Mouse (Mus musculus) thymus, adult 2 months (tissue): ENCODE data around the gene Vps36.

Experiments
- CTCF ChIP-seq: fragments of 200-500 bp; IDR thresholded peaks from 2 replicates; pipeline ENCODE4 v1.5.1; 2012; ENCODE audit warnings: mild to moderate bottlenecking, control low read depth, low read length, moderate library complexity, borderline replicate concordance; ENCODE audit not compliant: control insufficient read depth, poor library complexity, insufficient read depth; ENCODE audit errors: extremely low read depth
- POLR2A ChIP-seq: fragments of 200-500 bp; IDR thresholded peaks from 2 replicates; pipeline ENCODE4 v1.6.1; 2012; ENCODE audit warnings: mild to moderate bottlenecking, low read length, control low read depth, moderate library complexity; ENCODE audit not compliant: control insufficient read depth, poor library complexity, insufficient read depth; ENCODE audit errors: extremely low read depth

DNA sequence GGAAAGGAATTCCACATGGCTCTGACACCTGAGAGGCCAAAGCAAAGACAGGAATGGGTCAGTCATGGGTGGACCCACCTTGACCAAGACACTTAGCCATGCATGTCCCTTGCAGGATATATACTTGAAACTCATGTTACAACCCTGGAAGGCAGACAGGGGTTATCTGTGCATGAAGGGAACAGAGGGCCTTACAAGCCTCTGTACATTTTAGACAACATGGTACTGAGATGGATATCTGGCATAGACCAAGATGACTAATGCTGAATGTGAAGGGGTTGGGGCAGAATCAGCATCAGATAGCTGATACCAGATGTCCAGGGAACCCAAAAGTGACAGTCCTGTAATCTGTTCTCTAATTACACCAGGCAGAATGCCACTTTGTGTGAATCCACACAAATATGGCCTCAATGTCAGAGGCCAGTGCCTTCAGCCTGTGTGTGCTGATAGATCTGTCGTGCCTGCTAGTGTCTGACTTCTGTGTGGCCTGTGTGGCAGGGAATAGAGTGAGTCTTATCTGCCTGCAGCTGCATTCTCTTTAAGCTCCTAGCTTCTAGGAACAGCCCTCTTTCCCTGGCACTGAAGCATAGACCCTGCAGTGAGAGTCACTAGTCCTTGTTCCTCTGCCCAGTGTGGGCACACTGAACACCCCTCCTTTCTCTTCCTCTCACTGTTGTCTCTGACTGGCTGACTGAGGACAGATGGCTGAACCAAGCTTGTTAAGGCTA is 48.7 kb upstream of the Vps36 start:
- TF ChIP-seq CTCF = no peak
- no peak for TF ChIP-seq POLR2A
